Mouse (Mus musculus) liver, embryonic 16.5 days (tissue): ENCODE results near the gene Arhgap8. TPM values are rescaled to one million over a fixed set of nuclear protein-coding genes. Genes with fewer than 3 reads are reported as not detected.
"Not testable (repeated sequence)": the region's sequence is repeated elsewhere in the genome, so short reads cannot be mapped to it uniquely, and the experiment has no call there.

Experiments
- ATAC-seq: fragments of 200-750 bp; cut with Nextera tagmentation; 2 replicates; pipeline ENCODE4 v1.8.0; 2017; ENCODE audit warnings: low read depth, mild to moderate bottlenecking, moderate number of reproducible peaks, moderate library complexity
- H3K27ac ChIP-seq: fragments of 300-500 bp; sonication (generic); 2 replicates; pipeline ENCODE4 v1.5.1; 2014; ENCODE audit warnings: mild to moderate bottlenecking, low read length
- H3K27me3 ChIP-seq: fragments of 300-500 bp; sonication (generic); 2 replicates; pipeline ENCODE4 v1.6.1; 2014; ENCODE audit warnings: low read depth, low read length, mixed read lengths; ENCODE audit not compliant: control insufficient read depth, insufficient read depth
- H3K36me3 ChIP-seq: fragments of 300-500 bp; sonication (generic); 2 replicates; pipeline ENCODE4 v1.6.1; 2014; ENCODE audit warnings: mild to moderate bottlenecking; ENCODE audit not compliant: control insufficient read depth, insufficient read depth
- H3K4me1 ChIP-seq: fragments of 300-500 bp; sonication (generic); 2 replicates; pipeline ENCODE4 v1.6.1; 2014; ENCODE audit warnings: low read depth, low read length, mixed read lengths; ENCODE audit not compliant: control insufficient read depth
- H3K4me2 ChIP-seq: fragments of 300-500 bp; sonication (generic); 2 replicates; pipeline ENCODE4 v1.6.1; 2014; ENCODE audit warnings: low read depth, low read length, mixed read lengths
- H3K4me3 ChIP-seq: fragments of 300-500 bp; sonication (generic); 2 replicates; pipeline ENCODE4 v1.5.1; 2014; ENCODE audit warnings: low read depth, mild to moderate bottlenecking, low read length
- H3K9ac ChIP-seq: fragments of 300-500 bp; sonication (generic); 2 replicates; pipeline ENCODE4 v1.6.1; 2014; ENCODE audit warnings: low read depth, low read length
- H3K9me3 ChIP-seq: fragments of 300-500 bp; sonication (generic); replicated peaks from 2 replicates; pipeline ENCODE4 v1.6.1; 2016; ENCODE audit warnings: low read length; ENCODE audit not compliant: control insufficient read depth
- WGBS: fragments of 180-500 bp; shearing (Covaris S2); extraction: QIAGEN DNeasy Blood & Tissue Kit; methylation state at CpG from one replicate; pipeline ENCODE4 v1.1.7; 2014; ENCODE audit not compliant: insufficient replicate concordance; 5-methylcytosine and 5-hydroxymethylcytosine counted together
- polyA plus RNA-seq: library from polyadenylated mRNA; unstranded; fragments of >200 nt; fragmentation: Nextera tagmentation; extraction: Ambion mirVana; gene quantifications from 2 replicates; pipeline ENCODE4 v1.2.1, GENCODE M21; 2015

Arhgap8 gene
- polyA plus RNA-seq, 1 experiment from 2014 or later: 0.63 TPM

DNA sequence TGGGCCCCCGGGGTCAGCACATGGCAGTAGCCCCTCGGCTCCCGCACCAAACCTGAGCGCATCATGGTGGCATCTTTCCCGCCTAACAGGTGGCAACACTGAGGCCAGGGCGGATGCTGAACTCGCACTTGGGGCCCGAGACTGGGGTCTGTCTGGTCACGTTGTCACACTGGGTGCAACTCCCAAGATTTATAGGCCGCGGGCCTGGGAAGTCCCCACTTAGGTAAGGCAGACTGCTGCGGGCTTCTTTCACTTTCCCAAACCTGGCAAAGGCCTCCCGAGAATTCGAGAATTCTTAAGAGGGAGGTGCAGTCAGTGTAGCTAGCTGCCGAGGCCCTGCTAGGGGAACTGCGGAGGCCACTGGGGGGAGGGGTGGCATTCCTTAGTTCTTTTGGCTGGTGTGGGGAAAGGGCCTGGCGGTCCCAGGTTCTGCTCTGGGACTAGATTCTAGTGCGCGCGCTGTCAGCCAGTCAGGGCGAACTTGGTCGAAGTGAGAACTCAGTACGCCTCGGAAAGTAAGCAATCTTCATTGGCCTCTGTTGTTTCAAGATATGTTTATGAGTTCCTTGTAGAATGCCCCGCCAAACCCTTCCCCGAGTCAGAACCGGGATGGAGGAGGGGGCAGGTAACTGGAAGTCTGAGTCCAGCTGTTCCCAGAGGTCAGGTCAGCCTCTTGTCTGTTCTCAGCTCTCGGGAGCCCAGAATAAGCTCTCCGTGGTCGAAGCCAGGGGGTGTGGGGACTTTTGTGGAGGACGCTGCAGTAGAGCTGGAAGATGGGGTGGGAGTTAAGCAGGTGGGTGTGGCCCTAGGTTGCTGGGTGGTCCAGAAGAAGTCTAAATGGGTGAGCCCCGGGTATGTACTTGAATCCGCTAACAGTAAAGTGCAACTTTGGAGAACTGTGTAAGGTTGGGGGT is 696 bp downstream of the Arhgap8 start:
- no peaks in the 10 kb centered on the region for H3K9me3 ChIP-seq
- no peaks in the 10 kb centered on the region for H3K4me1 ChIP-seq
- H3K27me3 ChIP-seq: peaks cover 16% of the 10 kb centered on the region
- ATAC-seq: no peak
- WGBS: 7% methylated on average over 33 of the region's 33 CpGs
- no peaks in the 10 kb centered on the region for H3K36me3 ChIP-seq
- H3K4me3 ChIP-seq: peak overlapping the region; percentile 40
- H3K9ac ChIP-seq: no peak overlapping the region
- peak overlapping the region; percentile 54 for H3K4me2 ChIP-seq
- no peak overlapping the region for H3K27ac ChIP-seq

- H3K9ac ChIP-seq, H3K27ac ChIP-seq, H3K4me2 ChIP-seq, H3K36me3 ChIP-seq, H3K4me1 ChIP-seq, H3K9me3 ChIP-seq, ATAC-seq, H3K4me3 ChIP-seq: not testable (repeated sequence)
- WGBS: 72% methylated on average over 1 of the region's 1 CpGs
- peaks cover 16% of the 10 kb centered on the region for H3K27me3 ChIP-seq
Observed at GRCm38 (mm10) chr15:84723656-84724055, 3.8 kb downstream of the Arhgap8 start.

- Histone ChIP-seq H3K4me3 (no peak overlapping the region), H3K4me2 (no peak overlapping the region), H3K27ac (no peak overlapping the region), H3K27me3 (peaks cover 16% of the 10 kb centered on the region), H3K36me3 (no peaks in the 10 kb centered on the region), H3K9ac (no peak overlapping the region), H3K9me3 (no peaks in the 10 kb centered on the region), H3K4me1 (no peaks in the 10 kb centered on the region)
- no peak for ATAC-seq
- WGBS: 52% methylated on average over 4 of the region's 4 CpGs
Observed at GRCm38 (mm10) chr15:84724199-84724598, 4.3 kb downstream of the Arhgap8 start.

DNA sequence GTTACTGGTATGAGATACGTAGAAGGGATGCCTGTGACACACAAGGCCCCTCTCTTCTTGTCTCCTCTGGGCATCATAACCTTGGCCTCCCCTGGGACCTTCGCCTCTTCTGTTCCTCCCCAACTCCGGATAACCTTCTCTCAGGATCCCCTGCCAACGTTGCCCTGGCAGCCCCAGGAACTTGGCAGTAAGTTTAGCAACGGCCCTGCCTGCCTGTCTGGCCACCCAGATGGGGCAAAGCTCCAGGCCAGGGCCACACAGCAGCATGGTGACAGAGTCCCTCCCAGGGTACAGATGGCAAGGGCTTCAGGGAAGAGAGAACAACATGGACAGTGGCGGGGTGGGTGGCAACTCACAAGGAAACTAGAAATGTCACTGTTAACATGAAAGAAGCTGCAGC is 9.8 kb downstream of the Arhgap8 start:
- Histone ChIP-seq H3K9ac (no peak overlapping the region), H3K9me3 (no peaks in the 10 kb centered on the region), H3K27ac (no peak overlapping the region), H3K4me3 (no peak overlapping the region), H3K4me2 (no peak overlapping the region), H3K4me1 (no peaks in the 10 kb centered on the region), H3K36me3 (no peaks in the 10 kb centered on the region), H3K27me3 (no peaks in the 10 kb centered on the region)
- ATAC-seq: no peak
- 52% methylated on average over 6 of the region's 6 CpGs for WGBS

DNA sequence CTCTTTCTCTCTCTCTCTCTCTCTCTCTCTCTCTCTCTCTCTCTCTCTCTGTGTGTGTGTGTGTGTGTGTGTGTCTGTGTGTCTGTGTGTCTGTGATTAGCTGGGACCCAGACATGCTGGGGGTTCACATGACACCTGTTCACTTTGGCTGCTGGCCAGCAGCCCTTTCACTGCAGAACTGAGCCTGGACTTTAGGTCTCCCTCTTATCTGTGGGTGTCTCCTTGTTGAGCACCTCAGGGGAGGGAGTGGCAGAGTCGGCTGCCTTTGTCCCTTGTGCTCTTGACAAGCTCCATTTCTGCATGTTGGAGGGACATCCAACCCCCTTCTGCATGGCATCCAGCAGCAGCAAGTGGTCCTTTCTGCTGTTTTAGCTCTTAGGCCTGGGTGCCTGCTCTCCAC is 11.0 kb downstream of the Arhgap8 start:
- no peak for ATAC-seq
- Histone ChIP-seq H3K9me3 (no peaks in the 10 kb centered on the region), H3K4me2 (no peak overlapping the region), H3K36me3 (no peaks in the 10 kb centered on the region), H3K27me3 (no peaks in the 10 kb centered on the region), H3K9ac (no peak overlapping the region), H3K4me1 (no peaks in the 10 kb centered on the region), H3K27ac (no peak overlapping the region), H3K4me3 (no peak overlapping the region)
- WGBS: 44% methylated on average over 1 of the region's 1 CpGs

DNA sequence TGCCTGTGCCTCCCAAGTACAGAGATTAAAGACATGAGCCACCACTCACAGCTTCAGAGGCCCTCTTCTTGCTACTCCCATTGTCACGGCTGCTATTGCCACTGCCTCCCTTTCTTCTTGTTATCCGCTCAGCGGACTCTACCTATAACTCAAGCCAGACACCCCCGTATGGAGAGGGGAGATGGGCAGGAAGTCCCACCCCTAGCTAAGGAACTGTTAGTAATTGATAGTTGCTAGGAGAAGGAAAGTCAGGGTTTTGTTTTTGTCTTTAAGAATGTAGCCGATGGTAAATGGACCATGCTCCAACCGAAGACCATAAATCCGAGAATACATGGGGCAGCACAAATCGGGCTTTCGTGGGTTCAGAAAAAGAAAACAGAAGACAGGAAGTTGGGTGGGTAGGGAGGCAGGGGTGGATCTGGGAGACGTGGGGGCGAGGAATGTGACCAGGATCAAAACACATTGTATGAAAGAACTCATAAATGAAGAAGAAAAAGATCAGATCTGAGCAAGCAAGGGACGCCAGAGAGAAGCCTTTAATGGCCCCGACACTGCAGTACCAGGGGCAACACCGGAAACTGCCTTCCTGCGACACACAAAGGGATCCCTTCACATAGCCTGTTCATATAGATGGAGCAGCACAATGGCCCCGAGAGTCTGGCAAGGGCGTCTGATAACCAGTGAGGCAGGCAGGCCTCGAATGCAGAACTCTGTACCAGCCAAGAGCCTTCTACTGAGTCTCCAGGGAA is 12.0 kb downstream of the Arhgap8 start:
- Histone ChIP-seq H3K4me2 (no peak overlapping the region), H3K36me3 (no peaks in the 10 kb centered on the region), H3K4me1 (no peaks in the 10 kb centered on the region), H3K9ac (no peak overlapping the region), H3K27ac (no peak overlapping the region), H3K27me3 (no peaks in the 10 kb centered on the region), H3K9me3 (no peaks in the 10 kb centered on the region), H3K4me3 (no peak overlapping the region)
- 39% methylated on average over 18 of the region's 18 CpGs for WGBS
- ATAC-seq: no peak

- Histone ChIP-seq H3K9ac (no peak overlapping the region), H3K4me1 (no peaks in the 10 kb centered on the region), H3K9me3 (no peaks in the 10 kb centered on the region), H3K36me3 (no peaks in the 10 kb centered on the region), H3K4me2 (no peak overlapping the region), H3K27ac (no peak overlapping the region), H3K27me3 (no peaks in the 10 kb centered on the region), H3K4me3 (no peak overlapping the region)
- 42% methylated on average over 4 of the region's 4 CpGs for WGBS
- no peak for ATAC-seq
Observed at GRCm38 (mm10) chr15:84732425-84732749, 12.5 kb downstream of the Arhgap8 start.

- no peaks in the 10 kb centered on the region for H3K27me3 ChIP-seq
- 67% methylated on average over 11 of the region's 11 CpGs for WGBS
- no peak overlapping the region for H3K9ac ChIP-seq
- ATAC-seq: no peak
- no peak overlapping the region for H3K4me3 ChIP-seq
- H3K4me2 ChIP-seq: no peak overlapping the region
- no peaks in the 10 kb centered on the region for H3K4me1 ChIP-seq
- no peaks in the 10 kb centered on the region for H3K9me3 ChIP-seq
- H3K27ac ChIP-seq: no peak overlapping the region
- no peaks in the 10 kb centered on the region for H3K36me3 ChIP-seq
Observed at GRCm38 (mm10) chr15:84736346-84736993, 16.6 kb downstream of the Arhgap8 start.

GRCm38 (mm10) chr15:84736994-84737346 is 17.1 kb downstream of the Arhgap8 start:
- Histone ChIP-seq H3K9ac (no peak overlapping the region), H3K9me3 (no peaks in the 10 kb centered on the region), H3K27ac (no peak overlapping the region), H3K27me3 (no peaks in the 10 kb centered on the region), H3K36me3 (no peaks in the 10 kb centered on the region), H3K4me3 (no peak overlapping the region), H3K4me2 (no peak overlapping the region), H3K4me1 (no peaks in the 10 kb centered on the region)
- WGBS: 12% methylated on average over 2 of the region's 4 CpGs
- no peak for ATAC-seq
